12 mouse cellular contexts compared by ENCODE assay signal in the genomic region with DNA sequence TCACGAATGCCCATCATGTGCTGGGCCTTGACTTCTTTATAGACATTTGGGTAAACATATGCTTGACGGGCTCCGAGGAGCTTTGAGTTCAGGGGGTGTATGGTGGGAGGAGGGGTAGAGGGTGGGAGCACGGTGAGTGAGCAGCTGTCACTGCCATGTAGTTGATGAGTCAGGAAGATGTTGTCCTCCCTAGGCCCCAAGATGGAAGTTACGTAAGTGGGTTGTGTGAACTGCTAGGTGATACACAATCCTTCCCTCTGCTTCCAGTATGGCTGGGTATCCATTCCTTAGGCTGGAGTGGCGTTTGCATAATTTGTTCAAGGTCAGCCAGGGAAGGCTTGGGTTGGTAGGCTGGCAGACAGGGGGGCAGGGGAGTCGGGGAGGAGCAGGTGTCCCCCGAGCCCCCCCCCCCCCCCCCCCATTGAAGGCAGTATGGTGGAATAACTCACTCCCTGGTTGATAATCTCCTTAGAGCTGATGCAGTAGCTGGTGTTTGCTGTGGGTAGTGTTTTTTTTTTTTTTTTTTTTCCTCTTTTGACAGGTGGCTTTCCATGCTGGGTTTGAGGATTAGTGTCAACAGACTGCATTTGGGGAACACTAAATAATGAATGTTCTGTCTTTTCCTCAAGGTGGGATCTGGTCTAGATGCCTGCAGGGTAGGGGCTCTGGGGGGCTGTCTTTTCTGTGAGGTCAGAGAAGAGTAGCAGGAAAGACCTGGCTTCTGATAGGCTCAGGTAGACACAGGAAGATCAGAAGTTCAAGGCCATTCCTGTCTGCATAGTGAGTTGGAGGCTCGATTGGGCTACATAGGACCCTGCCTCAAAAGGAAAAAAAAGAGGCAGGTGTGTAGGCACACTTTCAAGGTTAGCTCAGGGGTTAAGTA. TPM values are rescaled to one million over a fixed set of nuclear protein-coding genes. Genes with fewer than 3 reads are reported as not detected.
DNase-seq lines count a peak whose midpoint lies in the region; ATAC-seq and TF ChIP-seq lines count a peak whose summit lies in the region.
"Had no signal": no experiment of that assay in that cellular context is flagged by ENCODE, and none has a peak within 500 bp of the region (broad histone marks: within the 10 kb centered on the region; RNA-seq: fewer than 3 reads in every experiment).

No protein-coding gene starts in this region.

- H3K4me3 ChIP-seq in heart, embryonic 12.5 days = no peak overlapping the region
- H3K4me3 ChIP-seq in kidney, postnatal 0 days (replicated peaks; ENCODE audit: low read depth, low read length) = no peak overlapping the region
- no peak overlapping the region for H3K4me3 ChIP-seq in kidney, embryonic 15.5 days (replicated peaks)
- H3K4me3 ChIP-seq in ES-Bruce4 (ENCODE audit: low read depth, low read length) = no peak overlapping the region
- no peak overlapping the region for H3K4me3 ChIP-seq in intestine, embryonic 16.5 days (ENCODE audit: low read length)
- H3K4me3 ChIP-seq: embryonic facial prominence, embryonic 12.5 days; midbrain, embryonic 12.5 days had no signal

- TF ChIP-seq EP300 in ES-Bruce4 (IDR thresholded peaks at IDR 0.05; ENCODE audit: insufficient read depth, low read depth, low read length) = no peak

- peak overlapping the region; percentile 52 for H3K27ac ChIP-seq in heart, embryonic 12.5 days (ENCODE audit: poor library complexity, severe bottlenecking)
- 0 out of 2 replicates have a peak overlapping the region, but pooled peaks have one; percentile 13 for H3K27ac ChIP-seq in kidney, postnatal 0 days
- no peak overlapping the region for H3K27ac ChIP-seq in kidney, embryonic 15.5 days
- H3K27ac ChIP-seq in ES-Bruce4 (ENCODE audit: insufficient read depth, low read length) = peak overlapping the region; percentile 87
- peak overlapping the region; percentile 62 for H3K27ac ChIP-seq in intestine, embryonic 16.5 days (ENCODE audit: low read length)

- peaks cover 73% of the 10 kb centered on the region for H3K4me1 ChIP-seq in heart, embryonic 12.5 days (replicated peaks)
- H3K4me1 ChIP-seq in kidney, postnatal 0 days (replicated peaks; ENCODE audit: insufficient read depth, low read length) = peaks cover 15% of the 10 kb centered on the region
- peaks cover 54% of the 10 kb centered on the region for H3K4me1 ChIP-seq in kidney, embryonic 15.5 days
- H3K4me1 ChIP-seq in ES-Bruce4 (ENCODE audit: control insufficient read depth, insufficient read depth, low read length) = peaks cover 7% of the 10 kb centered on the region
- peaks cover 50% of the 10 kb centered on the region for H3K4me1 ChIP-seq in intestine, embryonic 16.5 days (ENCODE audit: control insufficient read depth, insufficient read depth, low read length)

- peaks cover 13% of the 10 kb centered on the region for H3K36me3 ChIP-seq in heart, embryonic 12.5 days
- peaks cover 2% of the 10 kb centered on the region; the same call in 1 of the 2 replicates for H3K36me3 ChIP-seq in kidney, postnatal 0 days (ENCODE audit: insufficient read depth, low read length)
- H3K36me3 ChIP-seq in kidney, embryonic 15.5 days = peaks cover 12% of the 10 kb centered on the region
- peaks cover 5% of the 10 kb centered on the region for H3K36me3 ChIP-seq in ES-Bruce4 (ENCODE audit: control insufficient read depth, insufficient read depth, low read length, poor library complexity, severe bottlenecking)
- no peaks in the 10 kb centered on the region for H3K36me3 ChIP-seq in intestine, embryonic 16.5 days (ENCODE audit: control insufficient read depth, insufficient read depth, low read length)

- TF ChIP-seq POLR2A in ES-Bruce4 (IDR thresholded peaks at IDR 0.05; ENCODE audit: insufficient read depth, low read length) = no peak

- no peak overlapping the region for H3K4me2 ChIP-seq in heart, embryonic 12.5 days
- no peak overlapping the region for H3K4me2 ChIP-seq in kidney, postnatal 0 days (ENCODE audit: low read length)
- no peak overlapping the region for H3K4me2 ChIP-seq in kidney, embryonic 15.5 days
- no peak overlapping the region for H3K4me2 ChIP-seq in intestine, embryonic 16.5 days (ENCODE audit: low read depth, low read length)
- H3K4me2 ChIP-seq: embryonic facial prominence, embryonic 12.5 days; midbrain, embryonic 12.5 days had no signal

- no peaks in the 10 kb centered on the region for H3K9me3 ChIP-seq in heart, embryonic 12.5 days (replicated peaks)
- no peaks in the 10 kb centered on the region for H3K9me3 ChIP-seq in kidney, postnatal 0 days (replicated peaks; ENCODE audit: low read length)
- no peaks in the 10 kb centered on the region for H3K9me3 ChIP-seq in kidney, embryonic 15.5 days (replicated peaks)
- H3K9me3 ChIP-seq in ES-Bruce4 (replicated peaks; ENCODE audit: control insufficient read depth, insufficient read depth, low read length, poor library complexity, severe bottlenecking) = no peaks in the 10 kb centered on the region
- H3K9me3 ChIP-seq in intestine, embryonic 16.5 days (ENCODE audit: control insufficient read depth, low read length) = no peaks in the 10 kb centered on the region
- H3K9me3 ChIP-seq: embryonic facial prominence, embryonic 12.5 days; G1E; midbrain, embryonic 12.5 days had no signal

- WGBS in heart, embryonic 12.5 days = 82% methylated on average over 9 of the region's 9 CpGs
- 72% methylated on average over 9 of the region's 9 CpGs for WGBS in kidney, postnatal 0 days
- 77% methylated on average over 9 of the region's 9 CpGs for whole genome bisulfite sequencing in kidney, embryonic 15.5 days
- 64% methylated on average over 9 of the region's 9 CpGs for WGBS in intestine, embryonic 16.5 days

- no peak for DNase-seq in heart, postnatal 4 days
- DNase-seq in kidney, postnatal 0 days (ENCODE audit: low spot score) = no peak
- no peak for DNase-seq in thymus, postnatal 25 days
- no peak for DNase-seq in urinary bladder, postnatal 14 days (ENCODE audit: low spot score)

- ATAC-seq in heart, embryonic 12.5 days (ENCODE audit: insufficient number of reproducible peaks, low FRiP score) = no peak
- ATAC-seq in kidney, postnatal 0 days (replicated peaks; ENCODE audit: low FRiP score, low read depth) = no peak
- ATAC-seq in kidney, embryonic 15.5 days (replicated peaks; ENCODE audit: low FRiP score) = no peak
- no peak for ATAC-seq in intestine, embryonic 16.5 days
- ATAC-seq: activated CD4-positive, CD25-positive, alpha-beta regulatory T cell, adult 4 months had no signal

- no peaks in the 10 kb centered on the region for H3K27me3 ChIP-seq in heart, embryonic 12.5 days (replicated peaks)
- H3K27me3 ChIP-seq in kidney, postnatal 0 days (ENCODE audit: insufficient read depth, low read length) = no peaks in the 10 kb centered on the region
- no peaks in the 10 kb centered on the region for H3K27me3 ChIP-seq in kidney, embryonic 15.5 days
- H3K27me3 ChIP-seq in ES-Bruce4 (ENCODE audit: control insufficient read depth, insufficient read depth, low read length, poor library complexity, severe bottlenecking) = no peaks in the 10 kb centered on the region
- no peaks in the 10 kb centered on the region for H3K27me3 ChIP-seq in intestine, embryonic 16.5 days (replicated peaks; ENCODE audit: control insufficient read depth, insufficient read depth, low read length)
- H3K27me3 ChIP-seq: embryonic facial prominence, embryonic 12.5 days; midbrain, embryonic 12.5 days had no signal

- TF ChIP-seq CTCF in kidney, postnatal 0 days (IDR thresholded peaks at IDR 0.05; ENCODE audit: low read depth) = no peak
- TF ChIP-seq CTCF in ES-Bruce4 (IDR thresholded peaks at IDR 0.05; ENCODE audit: low read depth, low read length) = no peak

- no peak overlapping the region for H3K9ac ChIP-seq in heart, embryonic 12.5 days
- no peak overlapping the region for H3K9ac ChIP-seq in kidney, postnatal 0 days (ENCODE audit: low read depth, low read length)
- no peak overlapping the region for H3K9ac ChIP-seq in kidney, embryonic 15.5 days
- no peak overlapping the region for H3K9ac ChIP-seq in ES-Bruce4 (ENCODE audit: low read depth, poor library complexity, severe bottlenecking)
- no peak overlapping the region for H3K9ac ChIP-seq in intestine, embryonic 16.5 days (ENCODE audit: low read depth, low read length)
- H3K9ac ChIP-seq: embryonic facial prominence, embryonic 12.5 days; midbrain, embryonic 12.5 days had no signal

RNA-seq across cellular contexts. Expression of a gene that starts 8.8 kb away (rescaled TPM):
- 423 and 426 TPM in 2 replicates for polyA plus RNA-seq in heart, embryonic 12.5 days (2016; fragmentation: Nextera tagmentation; extraction: Ambion mirVana)
- 100 to 1,000 TPM; 785 to 812 TPM for total RNA-seq in heart, postnatal 4 days (2021)
- polyA plus RNA-seq in kidney, postnatal 0 days (2015; fragmentation: Nextera tagmentation; extraction: Ambion mirVana) = 355 and 398 TPM in 2 replicates
- 336 and 358 TPM in 2 replicates for polyA plus RNA-seq in kidney, embryonic 15.5 days (2015; fragmentation: Nextera tagmentation; extraction: Ambion mirVana)
- 478 and 491 TPM in 2 replicates for polyA plus RNA-seq in ES-Bruce4 (2011; ENCODE audit: insufficient read depth, insufficient read length, low read depth, missing spikeins)
- 311 and 337 TPM in 2 replicates for polyA plus RNA-seq in intestine, embryonic 16.5 days (2015; fragmentation: Nextera tagmentation; extraction: Ambion mirVana)

RNA-seq across cellular contexts. Expression of a gene that starts 26.7 kb away (rescaled TPM):
- polyA plus RNA-seq in heart, embryonic 12.5 days (2016; fragmentation: Nextera tagmentation; extraction: Ambion mirVana) = 234 and 246 TPM in 2 replicates
- total RNA-seq in heart, postnatal 4 days (2021) = 100 to 1,000 TPM; 113 to 116 TPM
- 228 and 245 TPM in 2 replicates for polyA plus RNA-seq in kidney, postnatal 0 days (2015; fragmentation: Nextera tagmentation; extraction: Ambion mirVana)
- polyA plus RNA-seq in kidney, embryonic 15.5 days (2015; fragmentation: Nextera tagmentation; extraction: Ambion mirVana) = 217 and 219 TPM in 2 replicates
- 53.7 and 54.9 TPM in 2 replicates for polyA plus RNA-seq in ES-Bruce4 (2011; ENCODE audit: insufficient read depth, insufficient read length, low read depth, missing spikeins)
- polyA plus RNA-seq in intestine, embryonic 16.5 days (2015; fragmentation: Nextera tagmentation; extraction: Ambion mirVana) = 144 and 153 TPM in 2 replicates
